Mouse (Mus musculus): Measurements from ENCODE around the gene Runx2. TPM values are rescaled to one million over a fixed set of nuclear protein-coding genes. Genes with fewer than 3 reads are reported as not detected.

Gene Runx2
- polyA plus RNA-seq, 1 experiment from 2014 or later: 1.3 TPM

GRCm38 (mm10) chr17:44612002-44612401 is 202.6 kb downstream of the Runx2 start:
- Histone ChIP-seq H3K9ac (no peak overlapping the region), H3K36me3 (no peaks in the 10 kb centered on the region), H3K4me2 (no peak overlapping the region), H3K9me3 (replicated peaks) (no peaks in the 10 kb centered on the region), H3K4me1 (peaks cover 11% of the 10 kb centered on the region), H3K4me3 (replicated peaks) (no peak overlapping the region), H3K27me3 (0 out of 2 replicates have a peak, but pooled peaks cover 3% of the 10 kb centered on the region), H3K27ac (no peak overlapping the region)
- 92% methylated on average over 3 of the region's 3 CpGs for WGBS
- ATAC-seq (replicated peaks; ENCODE audit: low FRiP score): no peak

DNA sequence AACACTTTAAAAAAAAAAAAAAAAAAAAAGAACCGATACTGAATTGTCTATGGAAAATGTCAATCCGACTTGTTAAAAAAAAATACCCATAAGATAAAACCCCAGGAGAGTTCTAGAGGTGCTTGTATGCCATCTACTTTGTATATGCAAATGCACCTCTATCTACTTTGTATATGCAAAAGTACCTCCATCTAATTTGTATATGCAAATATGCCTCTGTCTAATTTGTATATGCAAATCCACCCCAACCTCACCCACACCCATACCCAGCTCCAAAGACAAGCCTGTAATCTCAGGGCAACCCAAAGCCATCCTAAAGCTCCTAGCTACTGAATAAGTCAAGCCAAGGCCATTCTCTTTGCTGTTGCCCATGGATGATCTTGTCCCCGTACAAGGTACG is 203.1 kb downstream of the Runx2 start:
- Histone ChIP-seq H3K36me3 (no peaks in the 10 kb centered on the region), H3K4me1 (peaks cover 11% of the 10 kb centered on the region), H3K4me2 (no peak overlapping the region), H3K9ac (no peak overlapping the region), H3K27ac (no peak overlapping the region), H3K9me3 (replicated peaks) (no peaks in the 10 kb centered on the region), H3K27me3 (0 out of 2 replicates have a peak, but pooled peaks cover 3% of the 10 kb centered on the region), H3K4me3 (replicated peaks) (no peak overlapping the region)
- ATAC-seq (replicated peaks; ENCODE audit: low FRiP score): no peak
- 92% methylated on average over 4 of the region's 4 CpGs for WGBS

GRCm38 (mm10) chr17:44610828-44611227 is 203.8 kb downstream of the Runx2 start:
- no peak overlapping the region for H3K4me3 ChIP-seq (replicated peaks)
- H3K27ac ChIP-seq: no peak overlapping the region
- peaks cover 11% of the 10 kb centered on the region for H3K4me1 ChIP-seq
- no peak overlapping the region for H3K4me2 ChIP-seq
- no peaks in the 10 kb centered on the region for H3K36me3 ChIP-seq
- H3K27me3 ChIP-seq: 0 out of 2 replicates have a peak, but pooled peaks cover 3% of the 10 kb centered on the region
- no peak for ATAC-seq (replicated peaks; ENCODE audit: low FRiP score)
- H3K9me3 ChIP-seq (replicated peaks): no peaks in the 10 kb centered on the region
- H3K9ac ChIP-seq: no peak overlapping the region
- 62% methylated on average over 6 of the region's 6 CpGs for WGBS

GRCm38 (mm10) chr17:44609897-44610641 is 204.5 kb downstream of the Runx2 start:
- 48% methylated on average over 5 of the region's 5 CpGs for WGBS

GRCm38 (mm10) chr17:44609356-44609755 is 205.2 kb downstream of the Runx2 start:
- H3K9me3 ChIP-seq (replicated peaks): no peaks in the 10 kb centered on the region
- H3K9ac ChIP-seq: no peak overlapping the region
- no peak overlapping the region for H3K27ac ChIP-seq
- no peak for ATAC-seq (replicated peaks; ENCODE audit: low FRiP score)
- WGBS: 84% methylated on average over 10 of the region's 10 CpGs
- H3K27me3 ChIP-seq: 0 out of 2 replicates have a peak, but pooled peaks cover 3% of the 10 kb centered on the region
- H3K4me3 ChIP-seq (replicated peaks): no peak overlapping the region
- no peak overlapping the region for H3K4me2 ChIP-seq
- peaks cover 9% of the 10 kb centered on the region for H3K4me1 ChIP-seq
- no peaks in the 10 kb centered on the region for H3K36me3 ChIP-seq

More at GRCm38 (mm10) chr17:44609897-44610641, 204.5 kb downstream of the Runx2 start:
- Histone ChIP-seq H3K9me3 (replicated peaks) (no peaks in the 10 kb centered on the region), H3K4me1 (peaks cover 11% of the 10 kb centered on the region), H3K27ac (no peak overlapping the region), H3K4me3 (replicated peaks) (no peak overlapping the region), H3K36me3 (no peaks in the 10 kb centered on the region), H3K27me3 (0 out of 2 replicates have a peak, but pooled peaks cover 3% of the 10 kb centered on the region), H3K4me2 (no peak overlapping the region), H3K9ac (no peak overlapping the region)
- no peak for ATAC-seq (replicated peaks; ENCODE audit: low FRiP score)

DNA sequence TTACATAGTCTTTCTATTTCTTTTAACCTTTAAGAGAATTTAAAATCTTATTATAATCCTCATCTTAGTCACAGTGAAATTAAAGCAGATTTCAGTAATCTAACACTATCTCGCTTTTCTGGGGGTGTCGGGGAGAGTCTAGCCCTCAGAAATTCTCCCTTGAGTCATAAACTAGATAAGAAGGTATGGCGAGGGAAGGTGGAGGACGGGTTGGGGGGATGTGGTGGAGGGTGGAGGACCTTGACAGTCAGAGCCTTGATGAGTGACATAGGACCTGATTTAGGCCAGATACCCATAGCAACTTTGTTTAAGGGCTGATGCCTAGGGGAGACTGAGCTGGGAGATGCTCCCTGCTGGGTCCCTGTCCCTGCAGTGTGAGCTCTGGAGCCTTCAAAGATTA is 205.7 kb downstream of the Runx2 start:
- no peak overlapping the region for H3K27ac ChIP-seq
- H3K9me3 ChIP-seq (replicated peaks): no peaks in the 10 kb centered on the region
- 0 out of 2 replicates have a peak, but pooled peaks cover 3% of the 10 kb centered on the region for H3K27me3 ChIP-seq
- H3K4me2 ChIP-seq: no peak overlapping the region
- peaks cover 5% of the 10 kb centered on the region for H3K4me1 ChIP-seq
- H3K4me3 ChIP-seq (replicated peaks): no peak overlapping the region
- no peak overlapping the region for H3K9ac ChIP-seq
- ATAC-seq (replicated peaks; ENCODE audit: low FRiP score): no peak
- 84% methylated on average over 4 of the region's 4 CpGs for WGBS
- H3K36me3 ChIP-seq: no peaks in the 10 kb centered on the region

GRCm38 (mm10) chr17:44607383-44607782 is 207.2 kb downstream of the Runx2 start:
- Histone ChIP-seq H3K36me3 (no peaks in the 10 kb centered on the region), H3K27me3 (0 out of 2 replicates have a peak, but pooled peaks cover 1% of the 10 kb centered on the region), H3K4me2 (no peak overlapping the region), H3K4me1 (0 out of 2 replicates have a peak, but pooled peaks cover 2% of the 10 kb centered on the region), H3K4me3 (replicated peaks) (no peak overlapping the region), H3K9ac (no peak overlapping the region), H3K9me3 (replicated peaks) (no peaks in the 10 kb centered on the region), H3K27ac (no peak overlapping the region)
- ATAC-seq (replicated peaks; ENCODE audit: low FRiP score): no peak
- 86% methylated on average over 8 of the region's 8 CpGs for WGBS

GRCm38 (mm10) chr17:44606245-44606644 is 208.4 kb downstream of the Runx2 start:
- Histone ChIP-seq H3K36me3 (no peaks in the 10 kb centered on the region), H3K27me3 (no peaks in the 10 kb centered on the region), H3K27ac (no peak overlapping the region), H3K4me3 (replicated peaks) (no peak overlapping the region), H3K9ac (no peak overlapping the region), H3K4me2 (no peak overlapping the region), H3K4me1 (peaks cover 9% of the 10 kb centered on the region), H3K9me3 (replicated peaks) (no peaks in the 10 kb centered on the region)
- WGBS: 90% methylated on average over 7 of the region's 7 CpGs
- ATAC-seq (replicated peaks; ENCODE audit: low FRiP score): no peak

- 84% methylated on average over 3 of the region's 3 CpGs for WGBS
- H3K4me3 ChIP-seq (replicated peaks): no peak overlapping the region
These were observed 208.8 kb downstream of the Runx2 start for GRCm38 (mm10) chr17:44605749-44606148.

DNA sequence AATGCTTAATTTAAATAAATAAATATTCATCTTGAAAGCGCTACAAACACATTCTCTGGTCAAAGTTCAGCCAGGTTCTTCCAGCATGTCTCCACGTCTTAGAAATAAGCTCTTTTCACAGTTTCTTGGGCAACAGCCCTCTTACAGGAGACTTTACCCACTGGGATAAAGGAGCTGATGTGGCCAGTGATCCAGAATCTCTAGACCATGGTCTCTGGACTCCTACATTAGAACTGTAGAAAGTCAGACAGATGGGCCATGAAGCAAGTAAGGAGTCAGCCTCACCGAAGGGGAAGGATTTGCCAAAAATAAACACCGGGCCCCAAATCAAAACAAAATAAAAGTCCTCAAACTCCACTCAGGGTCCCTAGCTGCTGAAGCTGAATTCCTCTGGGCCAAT is 211.4 kb downstream of the Runx2 start:
- WGBS: 58% methylated on average over 4 of the region's 4 CpGs
- Histone ChIP-seq H3K4me1 (peaks cover 15% of the 10 kb centered on the region), H3K9me3 (replicated peaks) (no peaks in the 10 kb centered on the region), H3K27me3 (no peaks in the 10 kb centered on the region), H3K4me3 (replicated peaks) (no peak overlapping the region), H3K27ac (no peak overlapping the region), H3K4me2 (no peak overlapping the region), H3K36me3 (no peaks in the 10 kb centered on the region), H3K9ac (no peak overlapping the region)
- no peak for ATAC-seq (replicated peaks; ENCODE audit: low FRiP score)

More at GRCm38 (mm10) chr17:44605749-44606148, 208.8 kb downstream of the Runx2 start:
- Histone ChIP-seq H3K4me1 (peaks cover 9% of the 10 kb centered on the region), H3K4me2 (no peak overlapping the region), H3K27me3 (no peaks in the 10 kb centered on the region), H3K9me3 (replicated peaks) (no peaks in the 10 kb centered on the region), H3K27ac (no peak overlapping the region), H3K9ac (no peak overlapping the region), H3K36me3 (no peaks in the 10 kb centered on the region)
- no peak for ATAC-seq (replicated peaks; ENCODE audit: low FRiP score)

GRCm38 (mm10) chr17:44601317-44602021 is 213.1 kb downstream of the Runx2 start:
- Histone ChIP-seq H3K4me2 (no peak overlapping the region), H3K9ac (no peak overlapping the region), H3K27ac (peak overlapping the region; percentile 62; the same call in 1 of the 2 replicates), H3K27me3 (no peaks in the 10 kb centered on the region), H3K4me3 (replicated peaks) (no peak overlapping the region), H3K4me1 (peaks cover 15% of the 10 kb centered on the region), H3K36me3 (no peaks in the 10 kb centered on the region), H3K9me3 (replicated peaks) (no peaks in the 10 kb centered on the region)
- 0 out of 2 replicates have a peak, but pooled peaks have one; percentile 18 for ATAC-seq (replicated peaks; ENCODE audit: low FRiP score)
- 58% methylated on average over 11 of the region's 11 CpGs for WGBS

GRCm38 (mm10) chr17:44599856-44600255 is 214.7 kb downstream of the Runx2 start:
- Histone ChIP-seq H3K36me3 (no peaks in the 10 kb centered on the region), H3K4me2 (no peak overlapping the region), H3K4me3 (replicated peaks) (no peak overlapping the region), H3K9ac (no peak overlapping the region), H3K27ac (no peak overlapping the region), H3K9me3 (replicated peaks) (no peaks in the 10 kb centered on the region), H3K27me3 (no peaks in the 10 kb centered on the region), H3K4me1 (peaks cover 15% of the 10 kb centered on the region)
- ATAC-seq (replicated peaks; ENCODE audit: low FRiP score): no peak
- WGBS: 86% methylated on average over 1 of the region's 1 CpGs

Measured in kidney, embryonic 15.5 days (tissue).